Mouse (Mus musculus): ENCODE results near the gene H2afy.
"Not testable (repeated sequence)": the region's sequence is repeated elsewhere in the genome, so short reads cannot be mapped to it uniquely, and the experiment has no call there.

DNA sequence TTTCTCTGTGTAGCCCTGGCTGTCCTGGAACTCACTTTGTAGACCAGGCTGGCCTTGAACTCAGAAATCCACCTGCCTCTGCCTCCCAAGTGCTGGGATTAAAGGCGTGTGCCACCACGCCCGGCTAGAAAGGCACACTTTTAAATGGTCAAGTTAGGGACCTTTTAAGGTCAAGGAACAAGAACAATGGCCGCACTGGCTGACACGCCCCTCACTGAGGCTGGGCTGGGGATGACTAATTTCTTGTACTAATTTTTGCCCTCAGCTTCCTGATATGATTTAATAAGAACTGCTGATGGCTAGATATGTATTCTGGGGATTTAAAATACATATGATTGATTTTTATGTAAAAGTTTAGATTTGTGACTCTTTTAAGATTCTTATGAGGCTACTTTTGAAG lies 108.2 kb downstream of the H2afy start:
- not testable (repeated sequence) for TF ChIP-seq POLR2A (IDR thresholded peaks at IDR 0.05; ENCODE audit: borderline replicate concordance, extremely low read depth, low read depth, low read length); CTCF (IDR thresholded peaks at IDR 0.05; ENCODE audit: insufficient read depth, low read length)

Measured in lung, adult 2 months (tissue).